31 mouse cellular contexts compared by ENCODE assay signal in genomic region chr5:35827856-35828255, GRCm38 (mm10).
DNase-seq lines count a peak whose midpoint lies in the region; ATAC-seq and TF ChIP-seq lines count a peak whose summit lies in the region.
"Had no signal": no experiment of that assay in that cellular context is flagged by ENCODE, and none has a peak within 500 bp of the region (broad histone marks: within the 10 kb centered on the region; RNA-seq: fewer than 3 reads in every experiment).

No protein-coding gene starts in this region.

- no peaks in the 10 kb centered on the region for H3K9me3 ChIP-seq in kidney, embryonic 16.5 days (ENCODE audit: low read length)
- H3K9me3 ChIP-seq: heart, embryonic 12.5 days; hindbrain, embryonic 10.5 days; intestine, embryonic 15.5 days; limb, embryonic 13.5 days; midbrain, embryonic 12.5 days; neural tube, embryonic 12.5 days had no signal

- peak; percentile 49 for ATAC-seq in cerebellum, adult (ENCODE audit: insufficient number of reproducible peaks, low FRiP score, low TSS enrichment)
- no peak for ATAC-seq in kidney, embryonic 16.5 days (ENCODE audit: low FRiP score, low TSS enrichment)
- ATAC-seq: activated CD4-positive, CD25-positive, alpha-beta regulatory T cell, adult 4 months; intestine, embryonic 15.5 days; liver, postnatal 0 days had no signal

- H3K9ac ChIP-seq in kidney, embryonic 16.5 days (replicated peaks; ENCODE audit: low read length): no peak overlapping the region
- H3K9ac ChIP-seq: forebrain, postnatal 0 days; heart, embryonic 12.5 days; intestine, embryonic 15.5 days; limb, embryonic 13.5 days; liver, postnatal 0 days; midbrain, embryonic 12.5 days; neural tube, embryonic 12.5 days had no signal

- WGBS in kidney, embryonic 16.5 days: 77% methylated on average over 5 of the region's 5 CpGs

- H3K36me3 ChIP-seq in kidney, embryonic 16.5 days (ENCODE audit: insufficient read depth, low read length): no peaks in the 10 kb centered on the region
- H3K36me3 ChIP-seq: heart, embryonic 12.5 days; hindbrain, embryonic 10.5 days; intestine, embryonic 15.5 days; limb, embryonic 13.5 days; midbrain, embryonic 12.5 days; neural tube, embryonic 12.5 days had no signal

- DNase-seq in cerebellum, postnatal 4 days (ENCODE audit: low spot score in 2 of 2): no peak
- DNase-seq in left cerebral cortex, adult 2 months (ENCODE audit: extremely low spot score in 1 of 2, low spot score in 2 of 2): no peak
- no peak for DNase-seq in left cerebral cortex, postnatal 25 days (ENCODE audit: low spot score in 2 of 2)
- peak; percentile 47 to 48 for DNase-seq in cerebellum, postnatal 10 days
- no peak for DNase-seq in right cerebral cortex, postnatal 36 days (ENCODE audit: low spot score in 2 of 2)
- DNase-seq in kidney, postnatal 14 days: no peak
- DNase-seq: adrenal gland, adult 2 months; adrenal gland, postnatal 36 days; forebrain, postnatal 0 days; heart, adult 2 months; heart, postnatal 10 days; kidney, adult 2 months; kidney, postnatal 10 days; liver, postnatal 0 days; lung, postnatal 36 days; right cerebral cortex, postnatal 4 days; thymus, adult 18-20 months; thymus, postnatal 36 days had no signal

- H3K4me3 ChIP-seq in left cerebral cortex, adult 2 months: no peak overlapping the region
- H3K4me3 ChIP-seq in kidney, embryonic 16.5 days (ENCODE audit: low read length): no peak overlapping the region
- H3K4me3 ChIP-seq: erythroblast, embryonic 14.5 days; heart, adult 2 months; heart, embryonic 12.5 days; hindbrain, embryonic 10.5 days; intestine, embryonic 15.5 days; limb, embryonic 13.5 days; midbrain, embryonic 12.5 days; myocyte; neural tube, embryonic 12.5 days had no signal

- H3K27me3 ChIP-seq in kidney, embryonic 16.5 days (ENCODE audit: insufficient read depth, low read length): no peaks in the 10 kb centered on the region
- H3K27me3 ChIP-seq: intestine, embryonic 15.5 days; limb, embryonic 13.5 days; midbrain, embryonic 12.5 days; neural tube, embryonic 12.5 days had no signal

- H3K4me1 ChIP-seq in kidney, embryonic 16.5 days (ENCODE audit: insufficient read depth, low read length): no peaks in the 10 kb centered on the region
- H3K4me1 ChIP-seq: intestine, embryonic 15.5 days; limb, embryonic 13.5 days had no signal

- peak overlapping the region; percentile 70; the same call in 1 of the 2 replicates for H3K27ac ChIP-seq in left cerebral cortex, adult 2 months
- no peak overlapping the region for H3K27ac ChIP-seq in kidney, embryonic 16.5 days (ENCODE audit: low read length)
- H3K27ac ChIP-seq: heart, adult 2 months; intestine, embryonic 15.5 days; limb, embryonic 13.5 days; midbrain, embryonic 12.5 days; neural tube, embryonic 12.5 days; stomach, postnatal 0 days had no signal

- TF ChIP-seq CTCF in left cerebral cortex, adult 2 months (IDR thresholded peaks at IDR 0.05): no peak

- intact Hi-C loops in left cerebral cortex, adult 2 months (cut with DNase I): no loop called here
- intact Hi-C loops in left cerebral cortex, postnatal 25 days (cut with DNase I): no loop called here

- no peak overlapping the region for H3K4me2 ChIP-seq in kidney, embryonic 16.5 days (replicated peaks; ENCODE audit: low read depth, low read length)
- H3K4me2 ChIP-seq: heart, embryonic 12.5 days; intestine, embryonic 15.5 days; limb, embryonic 13.5 days; liver, embryonic 11.5 days; midbrain, embryonic 12.5 days; neural tube, embryonic 12.5 days had no signal

Comparison
In these comparisons a context has a peak if more than half of its experiments do, and no peak if none do; other contexts are left out.
1. DNase-seq: peak in cerebellum, postnatal 10 days (2 of 2); none in cerebellum, postnatal 4 days (0 of 2), left cerebral cortex, adult 2 months (0 of 2), left cerebral cortex, postnatal 25 days (0 of 2), right cerebral cortex, postnatal 36 days (0 of 2) and kidney, postnatal 14 days (single experiment).